Mouse (Mus musculus) testis, adult 2 months (tissue): ENCODE results near the gene Nrros. TPM values are rescaled to one million over a fixed set of nuclear protein-coding genes. Genes with fewer than 3 reads are reported as not detected.

ENCODE experiments used
- H3K27ac ChIP-seq: fragments of 200-500 bp; 2 replicates; pipeline ENCODE4 v1.5.1; 2012; ENCODE audit warnings: low read depth, low read length; ENCODE audit not compliant: control insufficient read depth, insufficient read depth
- H3K27me3 ChIP-seq: fragments of 200-500 bp; 2 replicates; pipeline ENCODE4 v1.6.1; 2012; ENCODE audit warnings: mild to moderate bottlenecking, low read length, moderate library complexity; ENCODE audit not compliant: control insufficient read depth, insufficient read depth
- H3K36me3 ChIP-seq: fragments of 200-500 bp; 2 replicates; pipeline ENCODE4 v1.6.1; 2012; ENCODE audit warnings: mild to moderate bottlenecking, low read length; ENCODE audit not compliant: control insufficient read depth, insufficient read depth
- H3K4me1 ChIP-seq: fragments of 200-500 bp; 2 replicates; pipeline ENCODE4 v1.6.1; 2012; ENCODE audit warnings: low read length; ENCODE audit not compliant: control insufficient read depth, insufficient read depth
- H3K4me3 ChIP-seq: fragments of 200-500 bp; 2 replicates; pipeline ENCODE4 v1.5.1; 2012; ENCODE audit warnings: low read depth, mild to moderate bottlenecking, low read length, moderate library complexity, mixed read lengths; ENCODE audit not compliant: control insufficient read depth
- CTCF ChIP-seq: fragments of 200-500 bp; IDR thresholded peaks from 2 replicates; pipeline ENCODE4 v1.5.1; 2012; ENCODE audit warnings: low read depth, mild to moderate bottlenecking, inconsistent platforms, low read length, moderate library complexity; ENCODE audit not compliant: control insufficient read depth, insufficient read depth, insufficient replicate concordance
- POLR2A ChIP-seq: fragments of 200-500 bp; IDR thresholded peaks from 2 replicates; pipeline ENCODE4 v1.6.1; 2012; ENCODE audit warnings: low read depth, mild to moderate bottlenecking, inconsistent platforms, low read length, moderate library complexity; ENCODE audit not compliant: control insufficient read depth
- polyA plus RNA-seq: library from polyadenylated mRNA; depleted of rRNA; stranded (reverse); fragments of >200 nt; gene quantifications from 2 replicates; pipeline ENCODE4 v1.2.3, GENCODE M21; 2012

The Nrros gene
- polyA plus RNA-seq, 1 experiment, result 4.1 TPM

DNA sequence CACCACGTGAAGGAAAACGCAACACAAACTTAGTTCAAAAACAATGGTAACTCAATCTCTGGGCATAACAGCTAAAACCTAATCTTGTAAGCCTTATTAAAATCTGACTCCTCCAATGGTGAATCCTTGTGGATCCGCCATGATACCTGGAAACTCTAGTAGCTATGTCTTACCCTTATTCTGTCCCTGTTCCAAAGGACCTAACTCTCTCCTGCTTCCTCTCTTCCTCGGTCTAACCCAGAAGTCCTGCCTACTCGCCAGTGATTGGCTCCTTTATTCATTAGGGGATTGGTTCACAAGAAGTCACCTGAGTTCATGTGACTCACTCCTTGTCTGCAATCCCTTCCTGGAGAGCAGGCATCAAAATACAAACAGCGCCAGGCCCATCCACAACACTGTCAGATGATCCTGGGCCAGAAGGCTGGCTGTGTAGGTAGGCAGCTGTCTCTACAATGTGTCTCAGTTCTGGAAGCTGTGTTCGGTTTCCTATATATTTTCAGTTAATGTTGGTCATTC, 29.5 kb downstream of the Nrros start:
- Histone ChIP-seq H3K36me3 (no peaks in the 10 kb centered on the region), H3K27ac (no peak overlapping the region), H3K4me3 (no peak overlapping the region), H3K27me3 (no peaks in the 10 kb centered on the region), H3K4me1 (no peaks in the 10 kb centered on the region)
- TF ChIP-seq CTCF, result no peak
- no peak for TF ChIP-seq POLR2A

DNA sequence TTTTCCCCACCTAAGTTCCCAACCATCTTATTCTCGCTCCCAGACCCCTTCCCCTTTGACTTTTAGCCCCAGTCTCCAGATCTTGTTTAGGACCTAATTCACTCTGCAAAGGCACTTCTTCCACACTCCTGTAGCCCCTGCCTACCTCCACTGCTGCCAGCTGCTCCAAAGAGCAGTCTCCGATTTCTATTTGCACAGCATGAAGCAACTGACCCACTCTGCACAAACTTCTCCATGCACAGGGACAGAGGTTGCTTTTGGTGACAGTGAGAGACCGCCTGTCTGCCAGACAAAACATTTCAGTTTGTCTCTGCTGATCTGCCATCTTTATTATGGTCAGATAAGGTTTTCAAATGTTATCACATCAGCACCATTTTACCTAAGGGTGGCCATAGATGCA, 32.2 kb downstream of the Nrros start:
- peaks cover 12% of the 10 kb centered on the region for H3K4me1 ChIP-seq
- no peaks in the 10 kb centered on the region for H3K27me3 ChIP-seq
- H3K27ac ChIP-seq, result no peak overlapping the region
- H3K4me3 ChIP-seq, result no peak overlapping the region
- TF ChIP-seq CTCF (no peak), POLR2A (no peak)
- H3K36me3 ChIP-seq, result no peaks in the 10 kb centered on the region

DNA sequence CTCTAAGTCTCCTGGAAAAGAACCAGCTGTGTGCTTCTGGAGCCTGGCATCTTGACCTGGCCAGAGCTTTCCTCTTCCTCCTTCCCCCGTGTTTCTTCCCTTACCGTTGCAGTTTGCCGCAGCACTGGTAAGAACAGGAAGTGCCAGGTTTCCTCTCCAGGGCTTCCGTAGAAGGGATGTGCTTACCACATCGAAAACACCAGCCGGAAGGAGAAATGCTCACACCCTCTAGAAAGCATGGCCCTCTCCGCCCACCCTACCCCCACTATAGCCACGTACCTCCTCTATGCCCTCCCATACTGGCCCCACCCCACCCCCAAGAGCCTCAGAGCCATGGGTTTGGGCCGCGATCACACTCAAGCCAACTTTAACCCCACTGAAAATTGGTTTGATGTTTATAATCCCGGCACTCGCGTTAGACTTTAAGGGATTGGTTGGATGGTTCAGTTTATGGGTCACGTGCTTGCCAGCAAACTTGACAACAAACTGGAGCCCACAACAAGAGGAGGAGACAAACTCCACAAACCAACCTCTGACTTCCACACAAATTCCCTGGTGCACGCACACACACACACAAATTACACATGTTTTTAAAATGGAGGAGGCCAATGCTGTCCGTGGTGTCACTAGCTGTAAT, 35.1 kb downstream of the Nrros start:
- peaks cover 12% of the 10 kb centered on the region for H3K4me1 ChIP-seq
- H3K27me3 ChIP-seq, result no peaks in the 10 kb centered on the region
- peak overlapping the region; percentile 1; the same call in 1 of the 2 replicates for H3K27ac ChIP-seq
- no peaks in the 10 kb centered on the region for H3K36me3 ChIP-seq
- TF ChIP-seq POLR2A, result no peak
- no peak for TF ChIP-seq CTCF
- peak overlapping the region; percentile 53 for H3K4me3 ChIP-seq

DNA sequence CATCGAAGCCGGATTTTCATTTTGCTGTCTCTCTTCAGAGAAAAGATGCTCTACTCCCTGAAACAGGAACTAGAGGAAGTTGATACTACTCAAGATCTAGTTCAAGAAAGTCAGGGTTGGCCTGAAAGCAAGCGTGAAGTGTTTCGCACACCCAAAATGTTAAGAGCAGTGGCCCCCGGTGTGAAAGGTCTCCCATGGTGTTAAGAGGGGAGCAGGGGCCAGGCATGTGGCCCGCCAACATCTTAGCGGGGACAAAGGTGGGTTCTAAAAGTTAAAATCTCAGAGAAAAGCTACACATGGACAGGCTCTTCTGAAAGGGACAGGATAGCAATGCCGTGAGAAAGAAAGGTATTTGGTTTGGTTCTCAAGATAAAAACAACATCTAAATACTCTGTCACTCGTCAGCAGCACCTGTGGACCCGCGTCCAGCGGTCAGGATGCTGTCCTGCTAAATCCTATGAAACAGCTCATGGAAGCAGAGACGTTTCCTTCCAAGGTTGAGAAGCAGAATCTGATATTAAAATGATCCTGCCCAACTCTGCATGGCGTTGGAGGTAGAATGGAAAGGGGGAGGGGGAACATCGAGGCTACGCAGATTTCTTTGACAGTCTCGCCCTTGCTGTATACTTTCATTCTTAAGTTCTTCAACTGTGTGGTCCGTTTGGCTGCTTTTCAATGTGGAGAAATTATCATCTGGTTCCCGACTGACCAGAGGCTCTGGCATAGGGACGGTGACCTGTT, 35.8 kb downstream of the Nrros start:
- Histone ChIP-seq H3K27ac (peak overlapping the region; percentile 1; the same call in 1 of the 2 replicates), H3K4me3 (peak overlapping the region; percentile 53), H3K27me3 (no peaks in the 10 kb centered on the region), H3K4me1 (peaks cover 12% of the 10 kb centered on the region), H3K36me3 (no peaks in the 10 kb centered on the region)
- TF ChIP-seq CTCF (no peak), POLR2A (no peak)

DNA sequence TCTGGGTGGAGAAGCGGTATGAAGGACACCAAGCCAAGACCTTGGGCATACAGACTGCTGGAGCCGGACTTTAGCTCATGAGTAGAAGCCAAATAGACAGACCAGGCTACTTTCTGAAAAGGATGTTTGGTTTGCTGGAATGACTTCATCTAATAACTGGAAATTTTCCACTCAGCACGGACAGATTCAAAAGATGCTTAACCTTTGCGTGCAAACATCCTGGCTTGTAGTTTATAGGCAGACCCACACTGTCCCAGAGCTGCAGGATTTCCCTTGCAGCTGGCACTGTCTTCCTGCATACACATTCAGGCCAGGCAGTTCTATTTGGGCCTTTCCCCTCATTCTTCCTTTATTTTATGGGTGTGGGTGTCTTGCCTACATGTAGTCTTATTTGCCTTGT, 38.3 kb downstream of the Nrros start:
- no peak overlapping the region for H3K4me3 ChIP-seq
- H3K27ac ChIP-seq, result no peak overlapping the region
- H3K4me1 ChIP-seq, result peaks cover 12% of the 10 kb centered on the region
- no peaks in the 10 kb centered on the region for H3K36me3 ChIP-seq
- TF ChIP-seq POLR2A, result no peak
- TF ChIP-seq CTCF, result no peak
- H3K27me3 ChIP-seq, result no peaks in the 10 kb centered on the region

DNA sequence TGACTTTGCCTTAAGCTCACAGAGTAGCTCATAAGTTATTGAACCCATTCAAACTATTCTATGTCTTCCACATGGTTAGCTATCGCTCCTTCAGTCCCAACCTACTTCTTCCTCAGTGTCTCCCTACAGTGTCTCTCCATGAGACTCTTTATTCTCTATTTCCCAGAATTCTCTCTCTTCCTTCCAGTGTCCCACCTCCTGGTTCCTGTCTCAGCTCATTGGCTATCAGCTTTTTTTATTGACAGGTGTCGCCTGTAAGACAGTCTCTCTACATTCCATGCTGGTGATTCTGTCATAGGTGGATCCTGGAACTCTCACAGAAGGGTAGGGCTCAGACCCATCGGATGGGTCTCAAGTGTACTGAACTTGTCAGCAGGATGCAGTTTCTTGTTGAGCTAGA, 40.0 kb downstream of the Nrros start:
- H3K27ac ChIP-seq, result no peak overlapping the region
- peaks cover 10% of the 10 kb centered on the region for H3K4me1 ChIP-seq
- TF ChIP-seq POLR2A, result no peak
- no peak for TF ChIP-seq CTCF
- no peak overlapping the region for H3K4me3 ChIP-seq
- no peaks in the 10 kb centered on the region for H3K27me3 ChIP-seq
- H3K36me3 ChIP-seq, result no peaks in the 10 kb centered on the region
